Mouse (Mus musculus) hindbrain, embryonic 16.5 days (tissue): ENCODE data around the gene Ankrd55. TPM values are rescaled to one million over a fixed set of nuclear protein-coding genes. Genes with fewer than 3 reads are reported as not detected.
"Not testable (repeated sequence)": the region's sequence is repeated elsewhere in the genome, so short reads cannot be mapped to it uniquely, and the experiment has no call there.

Experiments used
- ATAC-seq: fragments of 200-750 bp; cut with Nextera tagmentation; 2 replicates; pipeline ENCODE4 v1.8.0; 2017; ENCODE audit warnings: moderate TSS enrichment, moderate library complexity
- H3K27ac ChIP-seq: fragments of 300-500 bp; sonication (generic); 2 replicates; pipeline ENCODE4 v1.5.1; 2014; ENCODE audit warnings: low read depth, mild to moderate bottlenecking, control low read depth, low read length, moderate library complexity
- H3K27me3 ChIP-seq: fragments of 300-500 bp; sonication (generic); replicated peaks from 2 replicates; pipeline ENCODE4 v1.6.1; 2014; ENCODE audit warnings: low read length; ENCODE audit not compliant: control insufficient read depth, insufficient read depth
- H3K36me3 ChIP-seq: fragments of 300-500 bp; sonication (generic); 2 replicates; pipeline ENCODE4 v1.6.1; 2014; ENCODE audit warnings: mild to moderate bottlenecking, low read length, moderate library complexity, mixed read lengths; ENCODE audit not compliant: control insufficient read depth, insufficient read depth
- H3K4me1 ChIP-seq: fragments of 300-500 bp; sonication (generic); 2 replicates; pipeline ENCODE4 v1.6.1; 2014; ENCODE audit warnings: low read depth, low read length; ENCODE audit not compliant: control insufficient read depth, insufficient read depth
- H3K4me2 ChIP-seq: fragments of 300-500 bp; sonication (generic); 2 replicates; pipeline ENCODE4 v1.6.1; 2014; ENCODE audit warnings: mild to moderate bottlenecking, low read length, control low read depth, moderate library complexity
- H3K4me3 ChIP-seq: fragments of 300-500 bp; sonication (generic); 2 replicates; pipeline ENCODE4 v1.5.1; 2014; ENCODE audit warnings: mild to moderate bottlenecking, low read length, control low read depth, moderate library complexity
- H3K9ac ChIP-seq: fragments of 300-500 bp; sonication (generic); 2 replicates; pipeline ENCODE4 v1.6.1; 2014; ENCODE audit warnings: low read depth, mild to moderate bottlenecking, control low read depth, low read length, moderate library complexity
- H3K9me3 ChIP-seq: fragments of 300-500 bp; sonication (generic); 2 replicates; pipeline ENCODE4 v1.6.1; 2014; ENCODE audit warnings: mild to moderate bottlenecking, low read length, moderate library complexity; ENCODE audit not compliant: control insufficient read depth
- WGBS: fragments of 180-500 bp; shearing (Covaris S2); extraction: QIAGEN DNeasy Blood & Tissue Kit; methylation state at CpG from one replicate; pipeline ENCODE4 v1.1.7; 2014; 5-methylcytosine and 5-hydroxymethylcytosine counted together
- polyA plus RNA-seq: library from polyadenylated mRNA; unstranded; fragments of >200 nt; fragmentation: Nextera tagmentation; extraction: Ambion mirVana; gene quantifications from 2 replicates; pipeline ENCODE4 v1.2.1, GENCODE M21; 2015

The Ankrd55 gene
- polyA plus RNA-seq, 1 experiment from 2014 or later: 12.6 TPM

- Histone ChIP-seq H3K27ac (no peak overlapping the region), H3K36me3 (no peaks in the 10 kb centered on the region), H3K4me3 (no peak overlapping the region), H3K9me3 (no peaks in the 10 kb centered on the region), H3K4me2 (no peak overlapping the region), H3K27me3 (no peaks in the 10 kb centered on the region), H3K4me1 (no peaks in the 10 kb centered on the region), H3K9ac (no peak overlapping the region)
- no peak for ATAC-seq
- WGBS: 75% methylated on average over 13 of the region's 13 CpGs
These were observed 138.2 kb downstream of the Ankrd55 start for GRCm38 (mm10) chr13:112426265-112427135.

DNA sequence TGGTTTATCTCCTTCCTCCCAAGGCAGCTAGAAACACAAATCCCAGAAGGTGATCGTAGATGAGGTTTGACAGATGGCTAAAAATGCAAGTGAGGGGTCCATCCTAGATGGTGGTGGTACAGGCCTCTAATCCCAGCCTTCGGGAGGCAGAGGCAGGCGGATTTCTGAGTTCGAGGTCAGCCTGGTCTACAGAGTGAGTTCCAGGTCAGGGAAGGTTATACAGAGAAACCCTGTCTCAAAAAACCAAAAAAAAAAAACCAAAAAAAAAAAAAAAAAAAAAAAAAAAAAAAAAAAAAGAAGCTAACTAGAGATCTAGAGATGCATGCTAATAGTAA lies 138.9 kb downstream of the Ankrd55 start:
- 91% methylated on average over 4 of the region's 4 CpGs for WGBS
- H3K27ac ChIP-seq, ATAC-seq, H3K36me3 ChIP-seq, H3K4me3 ChIP-seq, H3K27me3 ChIP-seq, H3K4me2 ChIP-seq, H3K9me3 ChIP-seq, H3K9ac ChIP-seq, H3K4me1 ChIP-seq: not testable (repeated sequence)

DNA sequence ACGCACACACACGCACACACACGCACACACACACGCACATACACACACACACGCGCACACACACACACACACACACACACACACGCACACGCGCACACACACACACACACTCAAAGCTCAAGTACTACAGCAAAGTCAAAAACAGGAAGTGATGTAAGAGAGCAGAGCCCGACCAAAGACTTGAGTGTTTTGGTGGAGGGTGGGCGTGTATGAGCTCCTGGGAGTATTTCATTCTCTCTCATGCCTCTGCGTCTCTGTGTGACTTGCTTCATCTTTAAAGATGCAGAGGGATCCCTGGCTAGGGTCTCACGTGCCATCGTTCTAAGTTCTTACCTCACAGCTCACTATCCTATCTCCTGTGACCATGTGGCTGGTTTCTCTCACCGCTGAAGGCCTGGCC lies 139.3 kb downstream of the Ankrd55 start:
- no peak for ATAC-seq
- Histone ChIP-seq H3K27ac (no peak overlapping the region), H3K4me3 (no peak overlapping the region), H3K27me3 (no peaks in the 10 kb centered on the region), H3K4me1 (no peaks in the 10 kb centered on the region), H3K36me3 (no peaks in the 10 kb centered on the region), H3K9ac (no peak overlapping the region), H3K9me3 (no peaks in the 10 kb centered on the region), H3K4me2 (no peak overlapping the region)
- 93% methylated on average over 15 of the region's 15 CpGs for WGBS

DNA sequence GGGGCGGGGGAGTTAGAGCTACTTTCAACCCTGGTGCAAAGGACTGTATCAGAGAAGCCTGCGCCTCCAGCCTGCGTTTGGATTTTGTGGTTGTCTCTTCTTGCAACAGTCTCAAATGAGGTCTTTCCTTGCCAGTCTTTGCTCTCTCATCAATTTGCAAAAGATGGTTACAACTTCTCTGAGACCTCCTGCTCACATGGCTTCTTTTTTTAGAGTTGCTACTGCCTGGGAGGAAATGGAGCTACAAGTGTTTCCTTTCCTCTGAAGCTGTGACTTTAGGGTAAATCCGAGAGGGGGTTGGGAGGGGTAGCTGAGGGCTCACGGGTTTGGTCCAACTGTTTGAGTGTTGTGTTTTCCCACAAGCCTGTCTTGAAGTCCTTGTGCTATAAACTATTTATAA lies 145.0 kb downstream of the Ankrd55 start:
- H3K4me1 ChIP-seq: no peaks in the 10 kb centered on the region
- 76% methylated on average over 5 of the region's 5 CpGs for WGBS
- H3K9me3 ChIP-seq: no peaks in the 10 kb centered on the region
- no peak overlapping the region for H3K4me3 ChIP-seq
- H3K27me3 ChIP-seq: no peaks in the 10 kb centered on the region
- H3K9ac ChIP-seq: no peak overlapping the region
- H3K36me3 ChIP-seq: no peaks in the 10 kb centered on the region
- ATAC-seq: no peak
- H3K27ac ChIP-seq: no peak overlapping the region
- H3K4me2 ChIP-seq: no peak overlapping the region

Other genes starting within 250 kb of the Ankrd55 start
- gene Il6st, start 175.6 kb downstream of the Ankrd55 start, polyA plus RNA-seq: 21.5 and 27.1 TPM in 2 replicates